Mouse (Mus musculus): Measurements from ENCODE around the gene Ddhd1.

Gene Ddhd1

GRCm38 (mm10) chr14:45647175-45647574, 10.8 kb downstream of the Ddhd1 start:
- DNase-seq (ENCODE audit: extremely low read depth, low read depth, low spot score): no peak

- no peak for DNase-seq (ENCODE audit: extremely low read depth, low read depth, low spot score)
These were observed 13.2 kb downstream of the Ddhd1 start for GRCm38 (mm10) chr14:45644786-45645185.

- DNase-seq (ENCODE audit: extremely low read depth, low read depth, low spot score): no peak
These were observed 13.7 kb downstream of the Ddhd1 start for GRCm38 (mm10) chr14:45644202-45644601.

- no peak for DNase-seq (ENCODE audit: extremely low read depth, low read depth, low spot score)
These were observed 14.5 kb downstream of the Ddhd1 start for GRCm38 (mm10) chr14:45643461-45643860.

- no peak for DNase-seq (ENCODE audit: extremely low read depth, low read depth, low spot score)
These were observed 15.1 kb downstream of the Ddhd1 start for GRCm38 (mm10) chr14:45642795-45643194.

- no peak for DNase-seq (ENCODE audit: extremely low read depth, low read depth, low spot score)
These were observed 15.7 kb downstream of the Ddhd1 start for GRCm38 (mm10) chr14:45642217-45642616.

- DNase-seq (ENCODE audit: extremely low read depth, low read depth, low spot score): no peak
These were observed 19.2 kb downstream of the Ddhd1 start for GRCm38 (mm10) chr14:45638717-45639116.

GRCm38 (mm10) chr14:45635496-45635895, 22.4 kb downstream of the Ddhd1 start:
- no peak for DNase-seq (ENCODE audit: extremely low read depth, low read depth, low spot score)

- DNase-seq (ENCODE audit: extremely low read depth, low read depth, low spot score): no peak
These were observed 25.0 kb downstream of the Ddhd1 start for GRCm38 (mm10) chr14:45632756-45633537.

- no peak for DNase-seq (ENCODE audit: extremely low read depth, low read depth, low spot score)
These were observed 27.4 kb downstream of the Ddhd1 start for GRCm38 (mm10) chr14:45630544-45630943.

- DNase-seq (ENCODE audit: extremely low read depth, low read depth, low spot score): no peak
These were observed 28.0 kb downstream of the Ddhd1 start for GRCm38 (mm10) chr14:45629938-45630337.

GRCm38 (mm10) chr14:45618351-45618750, 39.6 kb downstream of the Ddhd1 start:
- DNase-seq (ENCODE audit: extremely low read depth, low read depth, low spot score): no peak

- DNase-seq (ENCODE audit: extremely low read depth, low read depth, low spot score): no peak
These were observed 41.4 kb downstream of the Ddhd1 start for GRCm38 (mm10) chr14:45616526-45616925.

- DNase-seq (ENCODE audit: extremely low read depth, low read depth, low spot score): no peak
These were observed 42.2 kb downstream of the Ddhd1 start for GRCm38 (mm10) chr14:45615776-45616175.

- no peak for DNase-seq (ENCODE audit: extremely low read depth, low read depth, low spot score)
These were observed 43.1 kb downstream of the Ddhd1 start for GRCm38 (mm10) chr14:45614822-45615221.

GRCm38 (mm10) chr14:45614406-45614805, 43.5 kb downstream of the Ddhd1 start:
- no peak for DNase-seq (ENCODE audit: extremely low read depth, low read depth, low spot score)

- DNase-seq (ENCODE audit: extremely low read depth, low read depth, low spot score): no peak
These were observed 46.3 kb downstream of the Ddhd1 start for GRCm38 (mm10) chr14:45611654-45612053.

- DNase-seq (ENCODE audit: extremely low read depth, low read depth, low spot score): no peak
These were observed 55.9 kb downstream of the Ddhd1 start for GRCm38 (mm10) chr14:45602002-45602401.

GRCm38 (mm10) chr14:45600587-45600986, 57.4 kb downstream of the Ddhd1 start:
- DNase-seq (ENCODE audit: extremely low read depth, low read depth, low spot score): no peak

GRCm38 (mm10) chr14:45597855-45598254, 60.1 kb downstream of the Ddhd1 start:
- no peak for DNase-seq (ENCODE audit: extremely low read depth, low read depth, low spot score)

- DNase-seq (ENCODE audit: extremely low read depth, low read depth, low spot score): no peak
These were observed 64.7 kb downstream of the Ddhd1 start for GRCm38 (mm10) chr14:45593261-45593660.

GRCm38 (mm10) chr14:45588403-45588802, 69.5 kb downstream of the Ddhd1 start:
- DNase-seq (ENCODE audit: extremely low read depth, low read depth, low spot score): no peak

GRCm38 (mm10) chr14:45587536-45587935, 70.4 kb downstream of the Ddhd1 start:
- DNase-seq (ENCODE audit: extremely low read depth, low read depth, low spot score): no peak

Measured in fat pad, adult 2 months (tissue).